Mouse (Mus musculus): ENCODE results near the gene Ssna1. TPM values are rescaled to one million over a fixed set of nuclear protein-coding genes. Genes with fewer than 3 reads are reported as not detected.
A peak's percentile ranks its signal among the peaks of the same experiment; 100 is the strongest.
"Not testable (repeated sequence)": the region's sequence is repeated elsewhere in the genome, so short reads cannot be mapped to it uniquely, and the experiment has no call there.

Gene Ssna1
- total RNA-seq, 2 experiments from 2014 or later = 56.0 to 56.8 TPM

GRCm38 (mm10) chr2:25262795-25263622 lies 9.2 kb downstream of the Ssna1 start:
- DNase-seq (ENCODE audit: low spot score in 2 of 2) = no peak

- peak; percentile 80 to 91 for DNase-seq (ENCODE audit: low spot score in 2 of 2)
Measured at GRCm38 (mm10) chr2:25262291-25262767, 9.9 kb downstream of the Ssna1 start, which contains the start of gene Tprn. Tprn (plus strand) TSS chr2:25262618.

- DNase-seq (ENCODE audit: low spot score in 2 of 2) = no peak
Measured at GRCm38 (mm10) chr2:25261870-25262269, 10.4 kb downstream of the Ssna1 start.

GRCm38 (mm10) chr2:25258887-25259286 lies 13.4 kb downstream of the Ssna1 start:
- DNase-seq (ENCODE audit: low spot score in 2 of 2) = no peak

GRCm38 (mm10) chr2:25257250-25257649 lies 15.0 kb downstream of the Ssna1 start:
- not testable (repeated sequence) for DNase-seq (ENCODE audit: low spot score in 2 of 2)

GRCm38 (mm10) chr2:25256443-25257109 lies 15.7 kb downstream of the Ssna1 start:
- DNase-seq (ENCODE audit: low spot score in 2 of 2) = not testable (repeated sequence)

- DNase-seq (ENCODE audit: low spot score in 2 of 2) = peak; percentile 63 to 79
Measured at GRCm38 (mm10) chr2:25255284-25255779, 16.9 kb downstream of the Ssna1 start, which contains the start of gene Tmem203. Tmem203 (plus strand) TSS chr2:25255439.

GRCm38 (mm10) chr2:25252331-25252730 lies 19.9 kb downstream of the Ssna1 start:
- DNase-seq (ENCODE audit: low spot score in 2 of 2) = no peak

- DNase-seq (ENCODE audit: low spot score in 2 of 2) = no peak
Measured at GRCm38 (mm10) chr2:25246183-25247072, 25.8 kb downstream of the Ssna1 start, which contains the start of gene AL732309.1. AL732309.1 (minus strand) TSS chr2:25246863.

- DNase-seq (ENCODE audit: low spot score in 2 of 2) = no peak
Measured at GRCm38 (mm10) chr2:25244144-25244543, 28.1 kb downstream of the Ssna1 start.

GRCm38 (mm10) chr2:25243342-25243741 lies 28.9 kb downstream of the Ssna1 start:
- no peak for DNase-seq (ENCODE audit: low spot score in 2 of 2)

- no peak for DNase-seq (ENCODE audit: low spot score in 2 of 2)
Measured at GRCm38 (mm10) chr2:25242101-25242506, 30.1 kb downstream of the Ssna1 start, which contains the start of the genes Rnf208 and Cysrt1. Rnf208 (plus strand) TSS chr2:25242255. Cysrt1 (minus strand) TSS chr2:25242452.

- DNase-seq (ENCODE audit: low spot score in 2 of 2) = no peak
Measured at GRCm38 (mm10) chr2:25241438-25241775, 30.8 kb downstream of the Ssna1 start.

- DNase-seq (ENCODE audit: low spot score in 2 of 2) = peak; percentile 32 to 49
Measured at GRCm38 (mm10) chr2:25240723-25241437, 31.4 kb downstream of the Ssna1 start.

GRCm38 (mm10) chr2:25240310-25240709 lies 31.9 kb downstream of the Ssna1 start:
- DNase-seq (ENCODE audit: low spot score in 2 of 2) = no peak

- DNase-seq (ENCODE audit: low spot score in 2 of 2) = no peak
Measured at GRCm38 (mm10) chr2:25239766-25240165, 32.5 kb downstream of the Ssna1 start.

GRCm38 (mm10) chr2:25238106-25238505 lies 34.1 kb downstream of the Ssna1 start:
- no peak for DNase-seq (ENCODE audit: low spot score in 2 of 2)

GRCm38 (mm10) chr2:25237522-25237921 lies 34.7 kb downstream of the Ssna1 start:
- DNase-seq (ENCODE audit: low spot score in 2 of 2) = no peak

GRCm38 (mm10) chr2:25236614-25237013 lies 35.6 kb downstream of the Ssna1 start, which contains the start of gene Rnf224:
Rnf224 (minus strand) TSS chr2:25236787.
- DNase-seq (ENCODE audit: low spot score in 2 of 2) = no peak

Measured in adrenal gland, postnatal 4 days (tissue).